Mouse (Mus musculus): Measurements from ENCODE around the gene Jakmip3. TPM values are rescaled to one million over a fixed set of nuclear protein-coding genes. Genes with fewer than 3 reads are reported as not detected.

The Jakmip3 gene
- total RNA-seq, 2 experiments from 2014 or later = not detected

GRCm38 (mm10) chr7:138945668-138946067, 5.1 kb downstream of the Jakmip3 start:
- no peak for DNase-seq (ENCODE audit: low spot score in 2 of 2)

GRCm38 (mm10) chr7:138947741-138948140, 7.2 kb downstream of the Jakmip3 start:
- DNase-seq (ENCODE audit: low spot score in 2 of 2) = no peak

DNA sequence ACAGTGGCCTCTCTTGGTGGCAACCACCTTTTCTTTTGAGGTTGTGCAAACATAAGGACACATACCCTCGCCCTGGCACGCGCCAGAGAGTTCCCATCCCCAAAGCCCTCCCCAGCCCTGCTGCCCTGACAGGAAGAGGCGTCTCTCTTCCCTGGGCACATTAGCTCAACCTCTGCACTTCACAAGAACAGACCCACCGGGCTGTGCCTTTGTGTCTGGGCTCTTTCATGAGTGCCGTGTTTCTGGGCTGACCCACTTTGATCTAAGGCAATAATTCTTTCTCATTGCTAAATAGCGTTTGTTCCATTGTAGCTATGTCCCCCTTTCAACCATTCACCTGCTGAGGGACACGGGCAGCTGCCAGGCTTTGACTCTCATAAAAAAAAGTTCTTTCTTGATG, 7.8 kb downstream of the Jakmip3 start:
- DNase-seq (ENCODE audit: low spot score in 2 of 2) = no peak

DNA sequence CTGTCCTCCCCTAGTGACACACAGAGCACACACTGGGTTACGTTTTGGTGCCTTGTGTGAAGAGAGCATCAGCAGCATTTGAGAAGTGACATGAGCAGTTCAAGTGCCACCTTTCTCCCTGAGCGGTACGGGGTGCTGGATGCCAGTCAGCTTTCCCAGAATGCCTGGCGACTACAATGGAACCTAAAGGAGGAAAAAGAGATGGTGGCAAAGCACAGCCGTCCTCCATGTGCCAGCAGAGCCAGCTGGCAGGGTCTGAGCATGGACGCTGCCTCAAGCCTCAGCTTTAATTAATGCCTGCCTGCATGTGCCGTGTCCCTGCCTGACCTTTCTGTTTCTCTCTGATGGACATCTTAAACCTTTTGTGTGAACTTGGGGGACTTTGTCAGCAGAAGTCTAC, 15.3 kb downstream of the Jakmip3 start:
- DNase-seq (ENCODE audit: low spot score in 2 of 2) = no peak

GRCm38 (mm10) chr7:138957106-138957505, 16.6 kb downstream of the Jakmip3 start:
- DNase-seq (ENCODE audit: low spot score in 2 of 2) = no peak

GRCm38 (mm10) chr7:138959747-138960146, 19.2 kb downstream of the Jakmip3 start:
- DNase-seq (ENCODE audit: low spot score in 2 of 2) = no peak

DNA sequence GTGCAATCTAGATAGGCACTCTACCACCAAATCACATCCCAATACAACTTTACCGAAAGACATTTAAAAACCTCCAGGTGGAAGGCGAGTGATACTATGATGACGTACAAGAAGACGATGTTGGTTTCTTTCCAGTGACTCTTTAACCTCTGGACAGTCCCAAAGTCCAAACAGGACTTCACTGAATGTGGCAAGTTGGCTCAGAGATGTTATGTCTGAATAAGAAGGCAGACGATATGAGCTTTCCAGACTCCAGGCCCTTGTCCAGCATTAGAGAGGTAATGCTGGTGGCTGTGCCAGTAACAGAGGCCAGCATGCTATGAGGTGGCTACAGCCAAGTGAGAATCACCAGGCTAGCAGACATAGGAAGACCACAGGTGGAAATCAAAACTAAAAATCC, 23.2 kb downstream of the Jakmip3 start:
- no peak for DNase-seq (ENCODE audit: low spot score in 2 of 2)

- DNase-seq (ENCODE audit: low spot score in 2 of 2) = no peak
Measured at GRCm38 (mm10) chr7:138968010-138968620, 27.6 kb downstream of the Jakmip3 start.

GRCm38 (mm10) chr7:138977510-138977909, 37.0 kb downstream of the Jakmip3 start:
- DNase-seq (ENCODE audit: low spot score in 2 of 2) = no peak

DNA sequence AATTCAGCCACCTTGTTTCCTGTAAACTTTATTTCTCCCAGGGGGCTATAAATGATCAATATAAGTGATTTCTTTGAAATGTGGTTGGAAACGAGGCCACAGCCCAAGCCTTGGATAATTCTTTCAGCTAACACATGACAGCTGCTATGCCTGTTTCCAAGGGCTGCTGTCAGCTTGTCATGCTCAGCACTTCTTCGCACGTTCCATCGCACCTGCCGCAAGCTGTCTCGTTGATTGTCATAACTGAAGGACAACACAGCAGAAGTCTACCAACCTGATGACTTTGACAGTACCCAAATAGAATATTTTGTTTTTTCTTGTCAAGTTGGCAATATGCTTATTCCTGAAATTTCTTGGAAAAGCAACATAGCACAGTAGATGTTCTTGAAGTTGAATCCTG, 44.0 kb downstream of the Jakmip3 start:
- no peak for DNase-seq (ENCODE audit: low spot score in 2 of 2)

DNA sequence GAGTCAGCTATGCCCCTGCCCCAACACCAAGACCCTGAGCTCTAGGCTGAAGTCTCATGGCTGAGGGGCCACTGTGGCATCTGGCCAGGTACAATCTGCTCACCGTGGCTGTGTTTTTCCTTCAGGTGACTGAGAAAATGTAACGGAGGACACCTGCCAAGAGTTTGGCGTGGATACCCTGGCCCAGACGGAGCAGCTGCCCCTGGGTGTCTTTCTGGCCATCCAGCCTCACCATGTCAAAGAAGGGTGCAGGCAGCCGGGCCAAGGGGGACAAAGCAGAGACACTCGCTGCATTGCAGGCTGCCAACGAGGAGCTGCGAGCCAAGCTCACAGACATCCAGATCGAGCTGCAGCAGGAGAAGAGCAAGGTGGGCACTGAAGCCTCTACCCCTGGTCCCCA, 48.6 kb downstream of the Jakmip3 start:
- DNase-seq (ENCODE audit: low spot score in 2 of 2) = no peak

GRCm38 (mm10) chr7:139002692-139003091, 62.2 kb downstream of the Jakmip3 start:
- DNase-seq (ENCODE audit: low spot score in 2 of 2) = no peak

- no peak for DNase-seq (ENCODE audit: low spot score in 2 of 2)
Measured at GRCm38 (mm10) chr7:139003250-139003649, 62.7 kb downstream of the Jakmip3 start.

GRCm38 (mm10) chr7:139009786-139010502, 69.4 kb downstream of the Jakmip3 start:
- no peak for DNase-seq (ENCODE audit: low spot score in 2 of 2)

DNA sequence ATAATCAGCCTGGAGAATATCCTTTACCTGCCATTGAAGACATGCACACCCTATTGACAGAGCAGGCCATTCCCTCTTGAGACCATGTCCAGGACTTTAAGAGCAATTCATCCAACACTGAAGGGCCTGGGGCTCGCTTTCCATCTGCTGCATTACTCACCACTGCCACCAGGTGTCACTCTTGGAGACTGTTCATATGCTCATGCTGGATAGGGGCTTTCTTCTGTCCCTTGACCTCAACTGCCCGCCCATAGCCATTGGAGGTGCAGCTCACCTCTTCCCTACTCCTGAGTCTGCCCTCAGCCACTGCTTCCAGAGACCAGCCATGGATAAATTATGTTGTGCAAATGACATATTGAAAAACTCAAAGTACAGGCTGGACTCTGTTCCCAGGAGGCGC, 70.5 kb downstream of the Jakmip3 start:
- DNase-seq (ENCODE audit: low spot score in 2 of 2) = peak in 1 of 2 experiments; percentile 48

- no peak for DNase-seq (ENCODE audit: low spot score in 2 of 2)
Measured at GRCm38 (mm10) chr7:139011586-139011985, 71.1 kb downstream of the Jakmip3 start.

DNA sequence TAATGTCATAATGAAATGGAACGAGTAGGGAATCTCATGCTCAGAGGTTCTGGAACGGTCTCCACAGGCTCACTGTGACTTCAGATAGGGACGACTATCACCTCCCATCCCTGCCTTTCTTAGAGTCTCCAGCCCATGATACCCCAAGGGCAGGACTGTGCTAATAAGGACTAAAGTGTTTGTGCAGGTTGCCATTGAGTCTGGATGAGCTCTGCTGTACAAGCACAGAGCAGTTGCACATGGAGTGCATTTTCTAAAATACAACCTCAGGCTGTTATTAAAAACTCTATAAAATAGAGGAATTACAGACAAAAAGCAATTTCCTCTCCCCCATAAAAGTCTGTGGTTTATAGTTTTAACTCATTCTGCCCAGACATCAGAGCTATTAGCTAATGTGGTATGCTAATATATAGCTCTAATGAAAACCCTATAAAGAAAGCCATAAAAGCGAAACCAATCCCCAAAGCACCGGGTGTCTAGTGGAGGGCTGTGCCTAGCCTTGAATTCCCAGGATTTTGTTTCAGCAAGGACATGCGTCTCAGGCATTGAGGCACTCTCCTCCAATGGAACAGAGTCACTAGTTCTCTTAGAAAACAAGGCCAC, 72.3 kb downstream of the Jakmip3 start:
- DNase-seq (ENCODE audit: low spot score in 2 of 2) = no peak

DNA sequence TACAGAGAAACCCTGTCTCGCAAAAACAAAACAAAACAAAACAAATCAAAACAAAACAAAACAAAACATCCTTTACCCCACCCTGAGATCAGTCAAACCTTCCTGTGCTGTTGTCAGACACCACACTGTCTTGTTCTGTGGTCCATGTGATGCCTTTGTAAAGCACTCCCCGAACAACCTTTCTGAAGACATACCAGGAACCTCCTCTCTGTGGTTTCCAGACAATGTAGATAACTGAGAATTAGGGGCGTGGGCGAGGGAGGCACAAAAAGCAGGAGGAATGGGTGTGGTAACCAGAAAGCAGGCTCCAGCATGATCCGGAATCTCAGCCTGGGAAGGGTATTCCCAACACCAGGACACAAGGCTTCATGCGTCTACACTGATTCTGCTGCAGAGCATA, 74.6 kb downstream of the Jakmip3 start:
- no peak for DNase-seq (ENCODE audit: low spot score in 2 of 2)

- no peak for DNase-seq (ENCODE audit: low spot score in 2 of 2)
Measured at GRCm38 (mm10) chr7:139016288-139016687, 75.8 kb downstream of the Jakmip3 start.

DNA sequence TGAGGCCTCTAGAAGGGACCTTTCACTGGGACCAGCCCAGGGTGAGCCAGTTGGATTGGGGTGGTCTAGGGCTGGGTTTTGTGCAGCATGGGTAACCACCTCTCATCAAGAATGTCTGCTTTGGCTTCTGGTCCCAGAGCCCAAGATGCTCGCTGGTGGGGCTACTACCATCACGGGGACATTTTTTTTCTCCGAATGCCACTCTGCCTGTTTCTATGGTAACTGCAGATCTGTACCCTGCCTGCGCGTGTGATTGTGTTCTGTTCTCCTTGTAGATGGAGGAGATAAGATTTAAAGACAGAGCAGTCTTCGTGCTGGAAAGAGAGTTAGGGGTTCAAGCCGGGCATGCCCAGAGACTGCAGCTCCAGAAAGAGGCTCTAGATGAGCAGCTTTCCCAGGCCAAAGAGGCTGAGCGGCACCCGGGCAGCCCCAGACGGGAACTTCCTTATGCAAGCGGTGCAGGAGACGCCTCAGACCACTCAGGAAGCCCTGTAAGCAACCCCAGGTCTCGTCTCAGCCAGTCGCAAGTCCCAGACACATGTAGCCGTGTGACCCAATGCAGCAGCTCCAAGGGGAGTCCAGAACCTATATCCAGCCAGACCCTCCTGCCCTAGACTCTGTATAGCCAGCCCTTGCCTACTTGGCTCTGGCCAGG, 76.8 kb downstream of the Jakmip3 start:
- DNase-seq (ENCODE audit: low spot score in 2 of 2) = no peak

DNA sequence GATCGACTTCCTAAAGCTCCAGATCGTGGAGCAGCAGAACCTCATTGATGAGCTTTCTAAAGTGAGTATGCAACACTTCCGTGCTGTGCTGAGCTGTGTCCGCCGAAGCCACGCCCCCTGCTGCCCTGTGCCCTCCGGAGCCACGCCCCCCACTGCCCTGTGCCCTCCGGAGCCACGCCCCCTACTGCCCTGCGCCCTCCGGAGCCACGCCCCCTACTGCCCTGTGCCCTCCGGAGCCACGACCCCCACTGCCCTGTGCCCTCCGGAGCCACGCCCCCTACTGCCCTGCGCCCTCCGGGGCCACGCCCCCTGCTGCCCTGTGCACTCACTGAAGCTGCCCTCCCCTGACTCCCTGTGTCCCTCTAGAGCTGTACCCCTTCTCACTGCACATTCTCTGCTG, 80.4 kb downstream of the Jakmip3 start:
- DNase-seq (ENCODE audit: low spot score in 2 of 2) = no peak

DNA sequence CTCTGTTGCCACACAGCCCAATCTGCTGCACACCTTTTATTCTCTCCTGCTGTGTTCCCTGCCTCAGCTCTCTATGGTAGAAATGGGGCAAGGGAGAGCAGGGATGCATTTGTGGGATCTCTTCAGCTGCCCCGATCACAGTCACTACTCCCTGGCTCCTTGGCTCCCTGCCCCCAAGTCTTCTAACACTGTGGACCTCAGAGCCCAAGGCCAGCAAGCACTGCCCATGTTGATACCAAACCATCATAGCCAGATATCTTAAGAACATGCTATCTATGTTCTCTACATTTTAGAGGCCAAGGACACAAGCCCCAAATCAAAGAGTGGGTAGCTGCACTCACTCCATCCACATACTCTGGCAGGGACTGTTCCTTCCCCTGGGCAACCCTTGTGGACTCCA, 80.8 kb downstream of the Jakmip3 start:
- no peak for DNase-seq (ENCODE audit: low spot score in 2 of 2)
